Mouse (Mus musculus): ENCODE results near the gene Meltf. TPM values are rescaled to one million over a fixed set of nuclear protein-coding genes. Genes with fewer than 3 reads are reported as not detected.

The Meltf gene
- total RNA-seq (2023): not detected

DNA sequence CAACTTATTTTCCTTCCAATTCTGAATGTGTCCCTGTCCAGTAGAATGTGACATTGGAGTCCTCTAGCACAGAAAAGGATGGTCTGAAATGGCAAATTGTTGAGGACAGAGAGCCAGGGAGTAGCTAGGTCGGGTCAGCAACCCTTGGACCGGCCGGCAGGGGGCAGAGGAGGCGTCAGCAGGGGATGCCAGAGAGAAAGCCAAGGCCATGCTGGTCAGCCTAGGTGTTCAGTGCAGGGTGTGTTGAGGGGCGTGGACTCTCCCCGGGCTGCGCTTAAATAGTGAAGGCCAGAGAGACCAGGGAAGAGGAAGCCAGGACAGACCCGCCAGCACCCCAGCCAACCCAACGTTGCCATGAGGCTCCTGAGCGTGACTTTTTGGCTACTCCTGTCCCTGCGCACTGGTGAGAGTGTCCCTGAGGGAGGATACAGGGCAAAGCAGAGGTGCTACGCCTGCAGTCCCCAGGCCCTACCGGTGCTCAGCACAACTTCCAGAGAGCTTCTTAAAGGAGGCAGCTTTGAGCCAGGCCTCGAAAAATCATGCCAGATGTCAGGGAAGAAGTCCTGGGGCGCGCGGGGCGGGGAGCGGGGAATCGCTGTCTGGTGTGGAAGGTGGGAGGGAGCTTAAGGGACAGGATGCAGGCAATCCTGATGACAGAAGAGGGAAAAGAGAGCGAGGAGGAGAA is at the start of gene Meltf:
Gene Meltf, plus strand, starts transcription at position 238 of the 685 bp plus-strand sequence.

DNA sequence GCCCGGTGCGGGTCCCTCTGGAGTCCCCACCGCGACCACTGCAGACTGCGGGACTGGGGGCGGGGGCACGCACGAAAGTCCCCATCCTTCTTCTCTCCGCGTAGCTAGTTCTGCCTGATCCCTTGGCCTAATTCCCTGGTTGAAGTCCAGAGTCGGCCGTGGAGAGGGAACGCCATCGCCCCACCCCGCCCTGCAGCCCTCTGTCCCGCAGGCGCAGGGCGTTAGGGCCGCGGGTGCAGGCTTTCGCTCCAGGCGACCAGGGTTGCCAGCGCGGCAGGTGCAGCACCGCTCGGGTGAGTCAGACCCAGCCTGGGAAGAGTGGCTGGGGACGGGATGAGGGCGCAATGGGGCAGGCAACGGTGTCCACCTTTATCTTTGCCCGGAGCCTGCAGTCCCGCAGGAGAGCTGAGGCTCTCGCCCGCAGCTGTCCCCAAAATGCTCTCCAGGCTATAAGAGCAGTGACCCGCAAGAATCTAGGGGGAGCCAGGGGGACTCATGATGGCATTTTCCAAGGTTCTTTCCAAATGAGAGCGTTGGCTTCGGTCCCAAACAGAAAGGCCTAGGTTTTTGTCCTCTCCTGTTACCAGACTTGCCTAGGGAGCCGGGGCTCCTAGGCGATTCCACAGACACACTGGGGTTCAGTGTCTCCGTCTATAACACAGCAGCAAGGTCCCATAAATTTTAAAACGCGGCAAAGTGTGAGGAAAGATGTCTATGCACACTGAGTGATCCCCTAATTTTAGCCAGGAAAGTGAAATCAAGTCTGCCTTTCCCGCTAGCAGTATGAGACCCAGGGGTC is 55.3 kb downstream of the Meltf start, which contains the start of gene Pigz:
Gene Pigz, plus strand, starts transcription at position 101 of the 799 bp plus-strand sequence.

DNA sequence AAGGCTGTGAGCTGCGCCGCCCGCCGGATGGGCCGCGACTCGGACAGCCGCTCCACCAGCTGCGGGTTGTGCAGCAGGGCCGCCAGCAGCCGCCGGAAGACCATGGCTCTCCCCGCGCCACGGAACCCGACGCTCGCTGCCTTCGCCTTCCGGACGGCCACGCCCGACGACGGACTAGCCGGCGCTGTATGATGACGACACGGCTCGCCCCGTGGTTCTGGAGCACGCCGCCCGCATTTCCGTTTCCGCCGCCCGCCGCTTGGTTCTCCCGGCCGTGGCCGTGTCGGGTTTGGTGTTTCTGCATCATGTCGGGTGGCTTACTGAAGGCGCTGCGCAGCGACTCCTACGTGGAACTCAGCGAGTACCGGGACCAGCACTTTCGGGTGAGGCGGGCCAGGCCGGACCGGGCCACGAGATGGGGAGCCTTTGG is 69.8 kb downstream of the Meltf start, which contains the start of the genes 0610012G03Rik and Ncbp2:
Gene 0610012G03Rik, minus strand, starts transcription at position 150 of the 430 bp plus-strand sequence.
Gene Ncbp2, plus strand, starts transcription at position 169 of the 430 bp plus-strand sequence.

Other genes starting within 250 kb of the Meltf start
- 83.0 TPM for gene Dlg1, start 215.4 kb upstream of the Meltf start, total RNA-seq (2023)
- gene Pigz, start 55.0 kb downstream of the Meltf start, total RNA-seq (2023): not detected
- gene 0610012G03Rik, start 69.7 kb downstream of the Meltf start, total RNA-seq (2023): 14.5 TPM
- gene Ncbp2, start 69.7 kb downstream of the Meltf start, total RNA-seq (2023): 19.1 TPM
- gene Senp5, start 124.5 kb downstream of the Meltf start, total RNA-seq (2023): 21.9 TPM
- 102 TPM for gene Pak2, start 200.5 kb downstream of the Meltf start, total RNA-seq (2023)
- 38.4 TPM for gene Pigx, start 220.9 kb downstream of the Meltf start, total RNA-seq (2023)
- 4.1 TPM for gene Cep19, start 221.0 kb downstream of the Meltf start, total RNA-seq (2023)